Mouse (Mus musculus) liver, embryonic 16.5 days (tissue): ENCODE results near the gene Dst. TPM values are rescaled to one million over a fixed set of nuclear protein-coding genes. Genes with fewer than 3 reads are reported as not detected.

ENCODE experiments used
- ATAC-seq: fragments of 200-750 bp; cut with Nextera tagmentation; 2 replicates; pipeline ENCODE4 v1.8.0; 2017; ENCODE audit warnings: low read depth, mild to moderate bottlenecking, moderate number of reproducible peaks, moderate library complexity
- H3K27ac ChIP-seq: fragments of 300-500 bp; sonication (generic); 2 replicates; pipeline ENCODE4 v1.5.1; 2014; ENCODE audit warnings: mild to moderate bottlenecking, low read length
- H3K27me3 ChIP-seq: fragments of 300-500 bp; sonication (generic); 2 replicates; pipeline ENCODE4 v1.6.1; 2014; ENCODE audit warnings: low read depth, low read length, mixed read lengths; ENCODE audit not compliant: control insufficient read depth, insufficient read depth
- H3K36me3 ChIP-seq: fragments of 300-500 bp; sonication (generic); 2 replicates; pipeline ENCODE4 v1.6.1; 2014; ENCODE audit warnings: mild to moderate bottlenecking; ENCODE audit not compliant: control insufficient read depth, insufficient read depth
- H3K4me1 ChIP-seq: fragments of 300-500 bp; sonication (generic); 2 replicates; pipeline ENCODE4 v1.6.1; 2014; ENCODE audit warnings: low read depth, low read length, mixed read lengths; ENCODE audit not compliant: control insufficient read depth
- H3K4me2 ChIP-seq: fragments of 300-500 bp; sonication (generic); 2 replicates; pipeline ENCODE4 v1.6.1; 2014; ENCODE audit warnings: low read depth, low read length, mixed read lengths
- H3K4me3 ChIP-seq: fragments of 300-500 bp; sonication (generic); 2 replicates; pipeline ENCODE4 v1.5.1; 2014; ENCODE audit warnings: low read depth, mild to moderate bottlenecking, low read length
- H3K9ac ChIP-seq: fragments of 300-500 bp; sonication (generic); 2 replicates; pipeline ENCODE4 v1.6.1; 2014; ENCODE audit warnings: low read depth, low read length
- H3K9me3 ChIP-seq: fragments of 300-500 bp; sonication (generic); replicated peaks from 2 replicates; pipeline ENCODE4 v1.6.1; 2016; ENCODE audit warnings: low read length; ENCODE audit not compliant: control insufficient read depth
- whole genome bisulfite sequencing: fragments of 180-500 bp; shearing (Covaris S2); extraction: QIAGEN DNeasy Blood & Tissue Kit; methylation state at CpG from one replicate; pipeline ENCODE4 v1.1.7; 2014; ENCODE audit not compliant: insufficient replicate concordance; 5-methylcytosine and 5-hydroxymethylcytosine counted together
- polyA plus RNA-seq: library from polyadenylated mRNA; unstranded; fragments of >200 nt; fragmentation: Nextera tagmentation; extraction: Ambion mirVana; gene quantifications from 2 replicates; pipeline ENCODE4 v1.2.1, GENCODE M21; 2015

Dst gene
- polyA plus RNA-seq, 1 experiment from 2014 or later: 8.0 TPM

DNA sequence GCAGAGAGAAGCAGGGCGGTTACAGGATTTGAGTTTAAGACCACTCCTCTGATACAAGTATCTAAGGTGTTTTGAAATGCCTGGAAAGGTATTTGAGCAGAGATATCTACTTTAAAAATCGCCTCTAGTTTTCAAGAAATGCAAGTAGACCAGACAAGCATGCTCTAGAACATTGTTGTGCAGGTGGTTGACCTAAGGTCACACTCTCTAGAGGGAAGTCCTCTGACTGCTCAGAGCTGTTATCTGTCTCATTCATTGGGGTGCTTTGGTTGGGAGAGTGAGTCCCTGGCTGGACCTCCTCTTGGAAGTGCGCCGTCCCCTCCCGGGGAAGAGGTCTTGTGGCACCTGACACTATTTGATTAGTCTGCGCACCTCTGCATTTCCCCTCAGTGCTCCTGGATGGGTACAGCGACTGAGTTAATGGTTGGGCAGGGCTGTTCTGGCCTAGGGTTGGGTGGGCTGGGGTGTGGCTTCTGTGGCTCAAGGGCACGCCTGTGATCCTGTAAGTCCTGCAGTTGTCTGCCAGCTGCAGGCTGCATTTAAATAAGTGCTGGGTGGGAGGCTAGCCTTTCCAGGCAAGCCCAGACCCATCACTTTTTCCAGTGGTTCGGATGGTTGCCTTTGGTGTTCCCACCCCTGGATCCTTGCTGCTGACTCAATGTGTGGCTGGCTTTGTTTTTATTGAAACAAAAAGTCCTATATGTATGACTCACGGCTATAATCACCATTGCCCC, 165.6 kb downstream of the Dst start:
- Histone ChIP-seq H3K9ac (no peak overlapping the region), H3K27ac (no peak overlapping the region), H3K4me2 (no peak overlapping the region), H3K9me3 (no peaks in the 10 kb centered on the region), H3K27me3 (no peaks in the 10 kb centered on the region), H3K4me1 (no peaks in the 10 kb centered on the region; the same call in 1 of the 2 replicates), H3K4me3 (no peak overlapping the region), H3K36me3 (no peaks in the 10 kb centered on the region)
- ATAC-seq: no peak
- WGBS: 54% methylated on average over 10 of the region's 10 CpGs

DNA sequence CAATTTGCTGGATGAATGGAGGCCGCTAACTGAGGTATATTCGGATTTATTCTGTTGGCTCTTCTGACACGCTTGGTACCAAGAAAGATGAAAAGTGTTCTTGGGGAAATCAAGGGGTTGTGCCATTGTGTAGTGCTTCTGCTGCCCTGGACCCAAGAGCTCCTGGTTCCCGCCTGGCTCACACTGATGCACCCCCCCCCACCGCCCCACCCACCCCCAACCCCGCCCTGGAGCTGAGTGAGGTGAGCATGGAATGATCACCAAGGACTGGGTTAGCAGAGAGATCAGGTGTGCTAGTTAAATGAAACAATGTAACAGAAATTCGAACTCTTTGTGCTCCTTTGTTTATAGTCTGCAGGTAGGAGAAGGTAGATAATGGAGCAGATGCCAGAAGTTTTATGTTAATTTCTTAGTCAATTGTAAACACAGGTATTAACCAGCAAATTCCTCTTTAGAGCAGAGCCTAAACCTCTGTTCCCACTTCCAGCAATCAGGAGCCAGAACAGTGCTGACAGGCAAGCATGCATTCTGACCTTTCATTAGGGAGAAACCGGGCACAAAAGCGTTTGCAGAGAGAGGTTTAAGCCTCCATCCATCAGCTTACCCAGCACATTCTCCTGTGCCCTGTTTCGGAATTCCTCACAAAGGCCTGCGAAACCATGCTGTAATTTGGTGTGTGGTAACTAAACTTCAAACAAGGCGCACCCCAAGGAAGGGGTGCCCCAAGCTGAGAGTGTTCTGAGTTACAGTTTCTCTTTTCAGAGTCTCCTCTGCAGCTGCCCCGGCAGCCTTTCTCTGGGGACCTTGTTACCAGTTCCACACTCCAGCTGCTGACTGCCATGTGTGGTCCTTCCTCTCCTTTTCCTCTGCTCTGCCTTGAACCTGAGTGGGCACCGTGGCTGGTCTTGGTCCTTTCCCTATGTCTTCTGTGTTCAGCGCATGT, 166.5 kb downstream of the Dst start:
- no peaks in the 10 kb centered on the region for H3K9me3 ChIP-seq
- H3K27me3 ChIP-seq: no peaks in the 10 kb centered on the region
- WGBS: 51% methylated on average over 15 of the region's 15 CpGs
- no peak overlapping the region for H3K4me3 ChIP-seq
- no peak for ATAC-seq
- H3K9ac ChIP-seq: no peak overlapping the region
- no peak overlapping the region for H3K27ac ChIP-seq
- no peak overlapping the region for H3K4me2 ChIP-seq
- no peaks in the 10 kb centered on the region; the same call in 1 of the 2 replicates for H3K4me1 ChIP-seq
- no peaks in the 10 kb centered on the region for H3K36me3 ChIP-seq

DNA sequence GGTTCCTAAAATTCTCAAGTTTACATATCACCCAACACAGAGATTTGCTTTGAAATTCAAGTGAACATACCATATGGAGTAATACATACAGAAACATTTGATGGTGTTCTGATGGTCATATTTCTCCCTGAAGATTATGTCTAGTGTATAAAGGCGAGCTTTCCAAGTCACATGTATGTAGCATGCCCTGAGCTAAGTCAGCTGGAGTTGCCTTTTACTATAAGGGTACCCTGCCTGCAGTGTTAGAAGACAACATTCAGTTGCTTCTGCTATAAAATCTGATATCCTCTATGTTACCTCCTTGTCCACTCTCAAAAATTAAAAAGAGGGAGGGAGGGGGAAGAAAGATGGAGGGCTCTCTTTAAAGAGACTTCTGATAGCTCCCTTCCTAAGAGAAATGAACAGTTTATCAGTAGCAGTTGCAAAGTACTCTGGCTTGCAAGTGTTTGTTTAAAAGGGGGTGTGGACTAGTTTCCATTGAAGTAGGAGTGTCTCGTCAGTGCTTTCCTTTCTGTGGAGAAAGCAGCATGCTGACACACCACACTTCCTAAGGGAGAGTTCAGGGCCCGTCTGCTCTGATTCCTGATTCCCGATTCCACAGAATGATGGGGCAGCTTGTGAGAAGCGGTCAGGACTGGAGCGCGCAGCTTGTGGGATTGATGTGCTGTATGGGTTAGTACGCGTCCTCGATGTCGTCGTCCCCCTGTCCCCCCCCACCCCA, 168.8 kb downstream of the Dst start:
- Histone ChIP-seq H3K36me3 (no peaks in the 10 kb centered on the region), H3K9me3 (no peaks in the 10 kb centered on the region), H3K9ac (no peak overlapping the region), H3K4me3 (peak overlapping the region; percentile 31), H3K27ac (no peak overlapping the region), H3K4me1 (no peaks in the 10 kb centered on the region; the same call in 1 of the 2 replicates), H3K4me2 (peak overlapping the region; percentile 32), H3K27me3 (no peaks in the 10 kb centered on the region)
- peak; percentile 58; the same call in 1 of the 2 replicates for ATAC-seq
- 13% methylated on average over 10 of the region's 12 CpGs for WGBS

DNA sequence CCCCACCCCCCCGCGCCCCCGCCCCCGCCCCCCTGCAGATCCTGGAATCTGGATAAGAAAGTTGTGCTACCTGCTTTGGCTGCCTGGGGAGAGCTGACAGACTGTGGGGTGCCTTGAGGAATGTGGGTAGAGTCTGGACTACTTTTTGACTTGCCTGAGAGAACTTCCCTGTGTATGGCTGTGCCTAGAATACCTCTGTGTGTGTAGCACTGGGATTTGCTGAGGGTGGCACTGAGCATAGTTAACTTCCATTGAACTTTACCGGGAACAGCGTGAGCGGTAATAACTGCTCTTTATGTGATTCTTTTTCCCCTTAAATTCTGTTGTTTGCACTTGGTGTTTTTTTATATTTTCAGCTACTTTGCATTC, 169.4 kb downstream of the Dst start:
- H3K27me3 ChIP-seq: no peaks in the 10 kb centered on the region
- peak overlapping the region; percentile 32 for H3K4me2 ChIP-seq
- no peaks in the 10 kb centered on the region for H3K36me3 ChIP-seq
- no peaks in the 10 kb centered on the region for H3K9me3 ChIP-seq
- no peak overlapping the region for H3K9ac ChIP-seq
- no peaks in the 10 kb centered on the region; the same call in 1 of the 2 replicates for H3K4me1 ChIP-seq
- peak overlapping the region; percentile 31 for H3K4me3 ChIP-seq
- H3K27ac ChIP-seq: no peak overlapping the region
- no peak for ATAC-seq
- WGBS: 53% methylated on average over 3 of the region's 7 CpGs

DNA sequence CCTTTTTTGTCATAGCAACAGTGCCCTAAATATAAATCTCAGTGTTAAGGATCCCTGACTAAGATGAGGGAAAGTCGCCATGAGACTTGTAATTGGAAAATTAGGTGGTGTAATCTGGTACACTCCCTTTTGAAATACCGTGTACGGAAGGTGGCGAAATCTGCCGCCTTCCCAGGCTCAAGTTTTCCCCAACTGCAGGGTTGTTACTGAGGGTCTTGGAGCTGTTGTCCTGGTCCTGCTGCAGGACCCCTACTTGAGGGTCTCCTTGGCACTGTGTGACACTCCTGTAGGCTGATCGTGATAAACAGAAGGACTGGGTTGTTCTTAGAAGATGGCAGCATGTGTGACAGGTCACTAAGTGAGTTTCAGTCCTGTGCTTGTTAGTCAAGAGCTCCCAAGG, 169.9 kb downstream of the Dst start:
- Histone ChIP-seq H3K27me3 (no peaks in the 10 kb centered on the region), H3K9me3 (no peaks in the 10 kb centered on the region), H3K4me2 (no peak overlapping the region), H3K9ac (no peak overlapping the region), H3K4me1 (no peaks in the 10 kb centered on the region; the same call in 1 of the 2 replicates), H3K4me3 (no peak overlapping the region), H3K36me3 (no peaks in the 10 kb centered on the region), H3K27ac (no peak overlapping the region)
- WGBS: 66% methylated on average over 6 of the region's 6 CpGs
- ATAC-seq: no peak

DNA sequence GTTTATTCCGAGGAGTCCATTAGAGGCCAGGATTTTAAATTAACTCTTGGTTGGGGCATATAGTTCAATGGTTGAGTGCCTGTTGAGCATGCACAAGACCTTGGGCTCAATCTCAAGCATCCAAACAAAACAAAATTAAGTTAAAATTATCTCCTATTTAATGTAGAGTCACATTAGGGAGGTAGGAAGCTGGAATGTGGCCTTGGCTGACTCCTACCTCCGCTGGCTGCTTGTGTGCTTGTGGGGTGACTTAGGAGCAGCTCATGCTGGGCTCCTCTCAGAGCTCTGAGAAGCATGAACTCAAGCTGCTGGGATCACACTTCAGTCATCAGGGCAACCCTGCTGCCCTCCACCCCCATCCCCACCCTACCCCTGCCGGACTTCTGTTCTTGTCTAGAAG, 181.0 kb downstream of the Dst start:
- ATAC-seq: no peak
- no peak overlapping the region for H3K27ac ChIP-seq
- H3K4me1 ChIP-seq: no peaks in the 10 kb centered on the region; the same call in 1 of the 2 replicates
- peaks cover 4% of the 10 kb centered on the region for H3K36me3 ChIP-seq
- no peak overlapping the region for H3K4me2 ChIP-seq
- WGBS: 73% methylated on average over 3 of the region's 3 CpGs
- H3K4me3 ChIP-seq: no peak overlapping the region
- no peaks in the 10 kb centered on the region for H3K9me3 ChIP-seq
- no peaks in the 10 kb centered on the region for H3K27me3 ChIP-seq
- no peak overlapping the region for H3K9ac ChIP-seq

DNA sequence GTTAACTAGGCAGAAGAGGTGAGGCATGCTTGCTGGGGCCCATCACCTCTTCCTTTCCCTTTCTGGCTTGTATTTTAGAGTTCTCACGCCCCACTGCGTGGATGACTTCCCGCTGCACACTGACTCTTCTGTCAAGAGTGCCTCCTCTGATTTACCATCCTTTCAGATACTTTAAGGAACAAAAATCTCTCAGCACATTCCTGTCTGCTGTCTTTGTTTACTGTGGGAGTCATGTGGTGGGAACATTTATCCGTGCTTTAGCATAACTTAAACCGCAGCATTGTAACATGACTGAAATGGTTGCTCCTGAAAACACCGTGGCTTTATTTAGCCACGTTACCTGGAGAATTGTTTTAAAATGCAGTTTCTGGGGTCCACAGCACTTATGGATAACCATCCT, 182.7 kb downstream of the Dst start:
- H3K27ac ChIP-seq: no peak overlapping the region
- no peaks in the 10 kb centered on the region for H3K9me3 ChIP-seq
- H3K9ac ChIP-seq: no peak overlapping the region
- ATAC-seq: no peak
- no peak overlapping the region for H3K4me3 ChIP-seq
- no peaks in the 10 kb centered on the region for H3K4me1 ChIP-seq
- H3K4me2 ChIP-seq: no peak overlapping the region
- H3K27me3 ChIP-seq: no peaks in the 10 kb centered on the region
- WGBS: 75% methylated on average over 7 of the region's 7 CpGs
- peaks cover 4% of the 10 kb centered on the region for H3K36me3 ChIP-seq

DNA sequence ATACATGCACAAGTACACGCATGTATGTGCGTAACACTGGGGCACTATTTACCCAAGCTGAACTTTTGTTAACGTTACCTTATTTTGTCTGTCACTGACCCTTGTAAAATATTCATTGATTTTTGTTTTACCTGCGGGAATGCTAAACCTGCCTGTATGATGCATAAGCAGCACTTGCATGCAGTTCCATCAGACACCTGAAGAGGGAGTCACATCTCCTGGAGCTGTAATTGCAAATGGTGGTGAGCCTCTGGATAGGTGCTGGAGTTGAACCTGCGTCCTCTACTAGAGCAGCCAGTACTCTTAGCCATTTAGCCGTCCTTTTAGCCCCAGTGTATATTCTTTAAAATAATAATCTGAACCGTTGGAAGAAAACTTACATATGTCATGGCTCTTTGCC, 185.6 kb downstream of the Dst start:
- WGBS: 74% methylated on average over 7 of the region's 7 CpGs
- Histone ChIP-seq H3K9me3 (no peaks in the 10 kb centered on the region), H3K4me2 (no peak overlapping the region), H3K27ac (no peak overlapping the region), H3K4me3 (no peak overlapping the region), H3K27me3 (no peaks in the 10 kb centered on the region), H3K4me1 (no peaks in the 10 kb centered on the region), H3K9ac (no peak overlapping the region), H3K36me3 (no peaks in the 10 kb centered on the region)
- ATAC-seq: no peak
